Mouse (Mus musculus) kidney, postnatal 0 days (tissue): Measurements from ENCODE around the gene Armt1. TPM values are rescaled to one million over a fixed set of nuclear protein-coding genes. Genes with fewer than 3 reads are reported as not detected.

Experiments
- ATAC-seq: fragments of 200-750 bp; cut with Nextera tagmentation; replicated peaks from 2 replicates; pipeline ENCODE4 v1.8.0; 2017; ENCODE audit warnings: low read depth, moderate number of reproducible peaks, moderate TSS enrichment, moderate library complexity; ENCODE audit not compliant: low FRiP score
- DNase-seq: peaks from one replicate; pipeline ENCODE4 v3.0.0-alpha.2; 2016; ENCODE audit warnings: low spot score
- H3K27ac ChIP-seq: fragments of 300-500 bp; sonication (generic); 2 replicates; pipeline ENCODE4 v1.5.1; 2014; ENCODE audit warnings: mild to moderate bottlenecking
- H3K27me3 ChIP-seq: fragments of 300-500 bp; sonication (generic); 2 replicates; pipeline ENCODE4 v1.6.1; 2014; ENCODE audit warnings: low read length, mixed read lengths; ENCODE audit not compliant: insufficient read depth
- H3K36me3 ChIP-seq: fragments of 300-500 bp; sonication (generic); 2 replicates; pipeline ENCODE4 v1.6.1; 2014; ENCODE audit warnings: low read length, mixed read lengths; ENCODE audit not compliant: insufficient read depth
- H3K4me1 ChIP-seq: fragments of 300-500 bp; sonication (generic); replicated peaks from 2 replicates; pipeline ENCODE4 v1.6.1; 2014; ENCODE audit warnings: antibody characterized with exemption, low read length, mixed read lengths; ENCODE audit not compliant: insufficient read depth
- H3K4me2 ChIP-seq: fragments of 300-500 bp; sonication (generic); 2 replicates; pipeline ENCODE4 v1.6.1; 2014; ENCODE audit warnings: mild to moderate bottlenecking, low read length, moderate library complexity, mixed read lengths
- H3K4me3 ChIP-seq: fragments of 300-500 bp; sonication (generic); replicated peaks from 2 replicates; pipeline ENCODE4 v1.5.1; 2014; ENCODE audit warnings: low read depth, low read length
- H3K9ac ChIP-seq: fragments of 300-500 bp; sonication (generic); 2 replicates; pipeline ENCODE4 v1.6.1; 2014; ENCODE audit warnings: low read depth, low read length
- H3K9me3 ChIP-seq: fragments of 300-500 bp; sonication (generic); replicated peaks from 2 replicates; pipeline ENCODE4 v1.6.1; 2016; ENCODE audit warnings: low read length, inconsistent platforms, mixed read lengths
- CTCF ChIP-seq: IDR thresholded peaks from 2 replicates; pipeline ENCODE4 v1.5.1; 2016; ENCODE audit warnings: antibody characterized with exemption, low read depth, mild to moderate bottlenecking, moderate library complexity
- WGBS: fragments of 180-500 bp; shearing (Covaris S2); extraction: QIAGEN DNeasy Blood & Tissue Kit; methylation state at CpG from one replicate; pipeline ENCODE4 v1.1.7; 2014; 5-methylcytosine and 5-hydroxymethylcytosine counted together
- polyA plus RNA-seq: library from polyadenylated mRNA; unstranded; fragments of >200 nt; fragmentation: Nextera tagmentation; extraction: Ambion mirVana; gene quantifications from 2 replicates; pipeline ENCODE4 v1.2.1, GENCODE M21; 2015

Armt1 gene
- polyA plus RNA-seq, 1 experiment from 2014 or later: 17.1 TPM

- no peaks in the 10 kb centered on the region for H3K9me3 ChIP-seq
- DNase-seq (no peak), ATAC-seq (no peak)
- no peak overlapping the region for H3K4me3 ChIP-seq
- WGBS: 100% methylated on average over 2 of the region's 2 CpGs
- H3K9ac ChIP-seq: no peak overlapping the region
- peaks cover 6% of the 10 kb centered on the region; the same call in 1 of the 2 replicates for H3K36me3 ChIP-seq
- no peak overlapping the region for H3K4me2 ChIP-seq
- no peak overlapping the region for H3K27ac ChIP-seq
- H3K27me3 ChIP-seq: no peaks in the 10 kb centered on the region
- H3K4me1 ChIP-seq: no peaks in the 10 kb centered on the region
- no peak for TF ChIP-seq CTCF
These were observed 27.9 kb downstream of the Armt1 start for GRCm38 (mm10) chr10:4460201-4460600.

- H3K4me1 ChIP-seq: no peaks in the 10 kb centered on the region
- no peaks in the 10 kb centered on the region for H3K27me3 ChIP-seq
- no peak overlapping the region for H3K4me3 ChIP-seq
- H3K9me3 ChIP-seq: no peaks in the 10 kb centered on the region
- H3K4me2 ChIP-seq: no peak overlapping the region
- no peak for TF ChIP-seq CTCF
- DNase-seq: no peak
- no peak overlapping the region for H3K27ac ChIP-seq
- H3K36me3 ChIP-seq: no peaks in the 10 kb centered on the region
- no peak overlapping the region for H3K9ac ChIP-seq
- WGBS: 70% methylated on average over 7 of the region's 7 CpGs
- no peak for ATAC-seq
These were observed 33.5 kb downstream of the Armt1 start for GRCm38 (mm10) chr10:4465799-4466198.

DNA sequence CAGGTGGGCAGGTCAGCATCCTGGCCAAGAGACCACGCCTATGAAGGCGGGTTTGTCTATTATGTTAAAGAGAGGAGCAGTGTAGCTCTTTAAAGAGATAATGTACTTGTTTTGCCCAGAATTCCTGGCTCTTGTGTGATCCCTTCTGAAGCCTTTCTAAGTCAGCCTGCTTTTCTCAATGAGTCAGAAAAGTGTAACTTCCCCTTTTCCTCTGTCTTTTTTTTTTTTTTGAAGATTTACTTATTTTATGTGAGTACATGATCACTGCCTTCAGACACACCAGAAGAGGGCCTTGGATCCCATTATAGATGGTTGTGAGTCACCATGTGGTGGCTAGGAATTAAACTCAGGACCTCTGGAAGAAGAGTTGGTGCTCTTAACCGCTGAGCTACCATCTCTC, 37.1 kb downstream of the Armt1 start:
- no peaks in the 10 kb centered on the region for H3K27me3 ChIP-seq
- no peaks in the 10 kb centered on the region for H3K9me3 ChIP-seq
- ATAC-seq (no peak), DNase-seq (no peak)
- 83% methylated on average over 3 of the region's 3 CpGs for WGBS
- no peaks in the 10 kb centered on the region for H3K36me3 ChIP-seq
- no peak for TF ChIP-seq CTCF
- no peak overlapping the region for H3K27ac ChIP-seq
- no peak overlapping the region for H3K4me3 ChIP-seq
- H3K4me2 ChIP-seq: no peak overlapping the region
- no peak overlapping the region for H3K9ac ChIP-seq
- H3K4me1 ChIP-seq: no peaks in the 10 kb centered on the region

- Histone ChIP-seq H3K27ac (no peak overlapping the region), H3K27me3 (no peaks in the 10 kb centered on the region), H3K9ac (no peak overlapping the region), H3K4me3 (no peak overlapping the region), H3K4me1 (no peaks in the 10 kb centered on the region), H3K9me3 (no peaks in the 10 kb centered on the region), H3K36me3 (no peaks in the 10 kb centered on the region), H3K4me2 (no peak overlapping the region)
- DNase-seq: no peak
- no peak for ATAC-seq
- no peak for TF ChIP-seq CTCF
- WGBS: 80% methylated on average over 11 of the region's 11 CpGs
These were observed 41.3 kb downstream of the Armt1 start for GRCm38 (mm10) chr10:4473591-4473993.

- no peak overlapping the region for H3K9ac ChIP-seq
- no peak for TF ChIP-seq CTCF
- 83% methylated on average over 3 of the region's 3 CpGs for WGBS
- H3K4me1 ChIP-seq: no peaks in the 10 kb centered on the region
- no peaks in the 10 kb centered on the region for H3K36me3 ChIP-seq
- H3K9me3 ChIP-seq: no peaks in the 10 kb centered on the region
- DNase-seq (no peak), ATAC-seq (no peak)
- no peak overlapping the region for H3K4me2 ChIP-seq
- H3K4me3 ChIP-seq: no peak overlapping the region
- H3K27me3 ChIP-seq: no peaks in the 10 kb centered on the region
- H3K27ac ChIP-seq: no peak overlapping the region
These were observed 43.2 kb downstream of the Armt1 start for GRCm38 (mm10) chr10:4475431-4475830.

GRCm38 (mm10) chr10:4476604-4477003, 44.3 kb downstream of the Armt1 start:
- Histone ChIP-seq H3K27ac (no peak overlapping the region), H3K4me3 (no peak overlapping the region), H3K9ac (no peak overlapping the region), H3K9me3 (no peaks in the 10 kb centered on the region), H3K36me3 (no peaks in the 10 kb centered on the region), H3K27me3 (no peaks in the 10 kb centered on the region), H3K4me1 (no peaks in the 10 kb centered on the region), H3K4me2 (no peak overlapping the region)
- no peak for TF ChIP-seq CTCF
- no peak for ATAC-seq
- DNase-seq: no peak
- 85% methylated on average over 5 of the region's 5 CpGs for WGBS

GRCm38 (mm10) chr10:4480929-4481328, 48.7 kb downstream of the Armt1 start:
- Histone ChIP-seq H3K36me3 (no peaks in the 10 kb centered on the region), H3K4me2 (no peak overlapping the region), H3K9me3 (no peaks in the 10 kb centered on the region), H3K27me3 (no peaks in the 10 kb centered on the region), H3K27ac (no peak overlapping the region), H3K4me1 (no peaks in the 10 kb centered on the region), H3K9ac (no peak overlapping the region), H3K4me3 (no peak overlapping the region)
- TF ChIP-seq CTCF: no peak
- DNase-seq: no peak
- no peak for ATAC-seq
- 49% methylated on average over 3 of the region's 3 CpGs for WGBS
